Mouse (Mus musculus): ENCODE results near the gene Rpl12.

DNA sequence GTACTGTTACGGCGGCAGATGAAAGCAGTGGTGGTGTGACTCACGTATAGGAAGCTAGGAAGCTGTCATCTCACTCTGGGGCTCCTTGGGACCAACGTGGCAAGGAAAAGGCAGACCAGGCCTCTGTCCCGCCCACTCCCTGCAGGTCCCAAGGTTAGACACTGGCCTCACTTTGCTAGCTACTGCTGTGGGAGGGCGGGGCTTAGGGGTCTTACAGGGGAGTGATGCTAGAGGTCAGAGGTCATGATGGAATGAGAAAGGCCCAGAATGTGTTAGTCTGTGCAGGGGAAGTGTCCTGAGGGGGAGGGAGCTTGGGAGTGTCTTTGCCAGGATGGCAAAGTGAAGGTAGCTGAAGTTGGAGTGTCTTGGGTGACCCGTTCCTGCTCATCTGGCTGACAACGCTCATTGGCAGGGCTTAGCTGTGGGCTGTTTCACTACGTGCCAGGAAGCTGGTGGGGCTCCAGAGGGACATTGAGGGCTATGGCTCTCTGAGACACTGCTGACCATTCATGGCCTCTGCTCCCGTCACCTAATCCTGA, 37.0 kb upstream of the Rpl12 start:
- no peak for TF ChIP-seq TAL1 (IDR thresholded peaks at IDR 0.05; ENCODE audit: low read length)
- TF ChIP-seq GATA1 (IDR thresholded peaks at IDR 0.05; ENCODE audit: low read length) = no peak

Data from erythroblast, embryonic 14.5 days (primary cell).